Mouse (Mus musculus): ENCODE data around the gene Ccndbp1. TPM values are rescaled to one million over a fixed set of nuclear protein-coding genes. Genes with fewer than 3 reads are reported as not detected.
"Not testable (repeated sequence)": the region's sequence is repeated elsewhere in the genome, so short reads cannot be mapped to it uniquely, and the experiment has no call there.

The Ccndbp1 gene
- polyA plus RNA-seq, 1 experiment from 2014 or later = 87.1 TPM

DNA sequence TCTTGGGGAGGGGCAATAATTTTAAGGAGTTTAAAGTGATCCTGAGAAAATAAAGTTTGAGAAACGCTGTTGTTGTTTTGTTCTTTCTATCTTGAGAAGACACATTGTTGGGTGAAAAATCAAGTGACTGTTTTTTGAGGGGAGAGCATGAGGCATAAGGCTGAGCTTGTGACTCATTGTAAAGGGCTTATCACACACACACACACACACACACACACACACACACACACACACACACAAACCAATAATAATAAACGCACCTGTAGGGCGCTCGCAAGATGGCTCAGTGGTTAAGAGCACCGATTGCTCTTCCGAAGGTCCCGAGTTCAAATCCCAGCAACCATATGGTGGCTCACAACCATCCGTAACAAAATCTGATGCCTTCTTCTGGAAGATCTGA is 35.9 kb upstream of the Ccndbp1 start:
- not testable (repeated sequence) for H3K27ac ChIP-seq; H3K4me2 ChIP-seq (replicated peaks); H3K36me3 ChIP-seq (replicated peaks; ENCODE audit: control insufficient read depth, insufficient read depth); H3K27me3 ChIP-seq (ENCODE audit: control insufficient read depth, insufficient read depth, low read length); H3K9ac ChIP-seq; H3K4me3 ChIP-seq (replicated peaks; ENCODE audit: low read length); DNase-seq (ENCODE audit: low spot score); H3K9me3 ChIP-seq (ENCODE audit: control insufficient read depth, low read length); ATAC-seq (ENCODE audit: low FRiP score)
- peaks cover 22% of the 10 kb centered on the region for H3K4me1 ChIP-seq (replicated peaks; ENCODE audit: control insufficient read depth, insufficient read depth, low read length)
- 94% methylated on average over 8 of the region's 8 CpGs for WGBS

DNA sequence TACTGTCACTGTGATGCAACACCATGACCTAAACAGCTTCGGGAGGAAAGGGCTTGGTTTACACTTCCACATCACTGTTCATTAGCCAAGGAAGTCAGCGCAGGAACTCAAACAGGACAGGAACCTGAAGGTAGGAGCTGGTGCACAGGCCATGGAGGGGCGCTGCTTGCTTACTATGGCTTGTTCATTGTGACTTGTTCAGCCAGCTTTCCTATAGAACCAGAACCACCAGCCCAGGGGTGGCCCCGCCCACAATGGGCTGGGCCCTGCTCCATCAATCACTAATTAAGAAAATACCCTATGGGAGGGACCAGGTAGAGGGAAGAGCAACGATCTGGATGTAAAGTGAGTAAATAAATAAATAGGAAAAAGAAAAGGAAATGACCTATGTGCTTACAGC is 35.2 kb upstream of the Ccndbp1 start:
- no peak overlapping the region for H3K4me2 ChIP-seq (replicated peaks)
- no peak for ATAC-seq (ENCODE audit: low FRiP score)
- no peaks in the 10 kb centered on the region for H3K27me3 ChIP-seq (ENCODE audit: control insufficient read depth, insufficient read depth, low read length)
- WGBS = 23% methylated on average over 5 of the region's 5 CpGs
- H3K4me3 ChIP-seq (replicated peaks; ENCODE audit: low read length) = no peak overlapping the region
- no peak overlapping the region for H3K27ac ChIP-seq
- H3K36me3 ChIP-seq (replicated peaks; ENCODE audit: control insufficient read depth, insufficient read depth) = no peaks in the 10 kb centered on the region
- no peak overlapping the region for H3K9ac ChIP-seq
- H3K4me1 ChIP-seq (replicated peaks; ENCODE audit: control insufficient read depth, insufficient read depth, low read length) = peaks cover 25% of the 10 kb centered on the region
- no peak for DNase-seq (ENCODE audit: low spot score)
- H3K9me3 ChIP-seq (ENCODE audit: control insufficient read depth, low read length) = no peaks in the 10 kb centered on the region

DNA sequence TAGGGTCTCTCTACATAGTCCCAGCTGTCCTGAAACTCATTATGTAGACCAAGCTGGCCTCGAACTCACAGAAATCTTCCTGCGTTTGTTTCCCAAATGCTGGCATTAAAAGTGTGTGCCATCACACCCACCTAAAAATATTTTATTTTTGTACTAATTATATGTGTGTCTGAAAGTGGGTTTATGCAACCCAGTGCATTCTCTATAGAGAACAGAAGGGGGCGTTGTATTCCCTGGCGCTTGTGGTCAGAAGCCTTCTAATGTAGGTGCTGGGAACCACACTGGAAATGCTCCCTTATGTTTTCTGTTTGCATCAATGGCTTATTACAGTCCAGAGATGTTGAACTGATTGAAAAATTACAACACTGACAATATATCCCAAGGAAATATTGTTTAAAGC is 31.9 kb upstream of the Ccndbp1 start:
- WGBS = 51% methylated on average over 4 of the region's 4 CpGs
- Histone ChIP-seq H3K9ac (no peak overlapping the region), H3K4me1 (replicated peaks; ENCODE audit: control insufficient read depth, insufficient read depth, low read length) (peaks cover 11% of the 10 kb centered on the region), H3K4me3 (replicated peaks; ENCODE audit: low read length) (peak overlapping the region; percentile 50; the same call in 1 of the 2 replicates), H3K4me2 (replicated peaks) (peak overlapping the region; percentile 66), H3K36me3 (replicated peaks; ENCODE audit: control insufficient read depth, insufficient read depth) (peaks cover 15% of the 10 kb centered on the region; the same call in 1 of the 2 replicates), H3K27ac (no peak overlapping the region), H3K9me3 (ENCODE audit: control insufficient read depth, low read length) (no peaks in the 10 kb centered on the region), H3K27me3 (ENCODE audit: control insufficient read depth, insufficient read depth, low read length) (no peaks in the 10 kb centered on the region)
- no peak for DNase-seq (ENCODE audit: low spot score)
- ATAC-seq (ENCODE audit: low FRiP score) = no peak

DNA sequence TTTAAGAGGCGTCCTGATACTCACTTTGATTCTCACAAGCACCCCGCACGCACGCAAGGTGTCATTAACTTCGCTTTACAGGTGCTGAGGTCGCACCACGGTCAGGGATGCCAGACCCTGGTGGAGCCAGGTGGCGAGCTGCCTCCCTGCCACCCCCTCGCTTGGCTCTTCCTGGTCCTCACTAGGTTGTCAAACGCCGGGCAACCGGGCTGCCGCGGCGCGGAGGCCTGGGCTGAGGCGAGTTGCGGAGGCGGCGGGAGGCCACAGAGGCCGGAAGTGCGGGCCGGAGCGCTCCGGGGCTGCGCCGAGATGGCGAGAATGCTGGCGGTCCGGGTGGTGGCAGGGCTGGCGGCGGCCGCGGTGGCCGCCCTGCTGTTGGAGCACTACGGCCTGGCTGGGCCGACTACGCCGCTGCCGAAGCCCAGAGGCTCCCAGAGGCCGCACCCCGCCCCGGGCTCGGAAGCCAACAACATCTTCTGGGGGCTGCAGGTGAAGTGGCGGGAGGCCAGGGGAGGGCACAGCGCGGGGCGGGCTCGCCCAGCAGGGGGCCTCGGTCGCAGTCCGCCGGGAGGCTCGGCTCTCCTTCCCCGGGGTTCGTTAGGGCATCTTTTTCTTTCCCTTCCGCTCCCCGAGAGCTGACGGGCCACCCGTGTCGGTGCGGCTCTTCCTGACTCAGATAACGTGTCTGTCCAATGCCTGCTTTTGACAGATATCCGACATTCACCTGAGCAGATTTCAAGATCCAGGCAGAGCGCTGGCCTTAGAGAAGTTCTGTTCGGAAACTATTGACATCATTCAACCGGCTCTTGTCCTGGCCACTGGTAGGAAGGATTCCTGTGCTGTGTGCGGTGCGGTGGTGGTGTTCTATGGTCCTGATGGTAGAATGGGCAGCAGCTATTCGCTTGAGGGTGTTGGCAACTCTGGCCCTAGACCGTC is 30.9 kb upstream of the Ccndbp1 start, which contains the start of gene Tmem62:
Gene Tmem62, plus strand, starts transcription at position 28 of the 936 bp plus-strand sequence.
- Histone ChIP-seq H3K9ac (peak within 1 kb of the TSS; percentile 83), H3K4me3 (replicated peaks; ENCODE audit: low read length) (peak within 1 kb of the TSS; percentile 50), H3K27me3 (ENCODE audit: control insufficient read depth, insufficient read depth, low read length) (no peaks in the 10 kb centered on the region), H3K4me1 (replicated peaks; ENCODE audit: control insufficient read depth, insufficient read depth, low read length) (0 out of 2 replicates have a peak, but pooled peaks cover 6% of the 10 kb centered on the region), H3K27ac (peak within 1 kb of the TSS; percentile 82), H3K9me3 (ENCODE audit: control insufficient read depth, low read length) (no peaks in the 10 kb centered on the region), H3K4me2 (replicated peaks) (peak within 1 kb of the TSS; percentile 66), H3K36me3 (replicated peaks; ENCODE audit: control insufficient read depth, insufficient read depth) (peaks cover 15% of the 10 kb centered on the region; the same call in 1 of the 2 replicates)
- under 1% methylated on average over 66 of the region's 71 CpGs for WGBS
- DNase-seq (ENCODE audit: low spot score) = peak; percentile 51
- peak; percentile 73 for ATAC-seq (ENCODE audit: low FRiP score)

DNA sequence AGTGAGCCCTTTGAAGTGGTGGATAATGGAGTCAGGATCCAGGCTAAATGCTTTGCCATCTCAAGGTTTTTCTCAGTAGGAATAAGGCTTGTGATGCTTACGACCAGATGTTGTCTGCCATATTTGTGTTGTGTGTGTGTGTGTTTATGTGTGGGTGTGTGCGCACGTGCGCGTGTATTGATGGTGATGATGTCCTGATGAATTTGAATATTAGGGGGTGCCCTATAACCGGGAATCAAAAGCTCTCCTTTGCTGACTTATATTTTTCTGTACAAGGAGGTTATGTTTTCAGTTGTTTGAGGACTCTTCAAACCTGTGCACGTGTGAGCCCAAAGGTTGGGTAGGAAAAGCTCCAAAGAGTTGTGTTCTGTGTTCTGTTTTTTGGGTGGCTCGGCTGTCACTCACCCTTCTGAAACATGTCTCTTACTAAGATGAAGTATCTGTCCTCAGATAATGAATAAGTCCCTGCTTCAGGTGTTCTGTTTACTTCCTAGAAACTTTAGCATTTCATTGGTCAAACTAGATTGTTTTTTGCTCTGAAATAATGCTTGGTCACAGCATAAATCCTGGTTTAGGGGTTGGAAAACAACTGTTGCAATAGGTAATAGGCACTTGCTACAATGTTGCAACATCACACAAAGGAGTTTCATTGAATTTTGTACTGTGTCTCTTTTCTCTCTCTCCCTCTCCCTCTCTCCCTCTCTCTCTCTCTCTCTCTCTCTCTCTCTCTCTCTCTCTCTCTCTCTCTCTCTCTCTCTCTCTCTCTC is 30.1 kb upstream of the Ccndbp1 start:
- ATAC-seq (ENCODE audit: low FRiP score) (peak; percentile 24; the same call in 1 of the 2 replicates), DNase-seq (ENCODE audit: low spot score) (peak; percentile 25)
- Histone ChIP-seq H3K27me3 (ENCODE audit: control insufficient read depth, insufficient read depth, low read length) (no peaks in the 10 kb centered on the region), H3K9ac (peak overlapping the region; percentile 83), H3K4me1 (replicated peaks; ENCODE audit: control insufficient read depth, insufficient read depth, low read length) (0 out of 2 replicates have a peak, but pooled peaks cover 6% of the 10 kb centered on the region), H3K9me3 (ENCODE audit: control insufficient read depth, low read length) (no peaks in the 10 kb centered on the region), H3K4me2 (replicated peaks) (peak overlapping the region; percentile 66), H3K36me3 (replicated peaks; ENCODE audit: control insufficient read depth, insufficient read depth) (peaks cover 15% of the 10 kb centered on the region; the same call in 1 of the 2 replicates), H3K27ac (peak overlapping the region; percentile 82), H3K4me3 (replicated peaks; ENCODE audit: low read length) (peak overlapping the region; percentile 50)
- WGBS = 75% methylated on average over 8 of the region's 8 CpGs

DNA sequence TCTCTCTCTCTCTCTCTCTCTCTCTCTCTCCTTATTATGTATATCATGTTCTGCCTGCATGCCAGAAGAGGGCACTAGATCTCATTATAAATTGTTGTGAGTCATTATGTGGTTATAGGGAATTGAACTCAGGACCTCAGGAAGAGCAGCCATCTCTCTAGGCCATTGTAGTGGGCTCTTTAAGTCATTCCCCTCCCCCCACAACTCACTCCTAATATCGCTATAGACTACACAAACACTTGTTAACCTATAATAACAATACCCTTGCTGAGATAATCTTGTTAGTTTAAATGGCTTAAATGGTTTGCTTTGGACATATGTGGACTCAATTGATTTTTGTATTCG is 29.5 kb upstream of the Ccndbp1 start:
- H3K36me3 ChIP-seq (replicated peaks; ENCODE audit: control insufficient read depth, insufficient read depth) = peaks cover 15% of the 10 kb centered on the region; the same call in 1 of the 2 replicates
- H3K27me3 ChIP-seq (ENCODE audit: control insufficient read depth, insufficient read depth, low read length) = no peaks in the 10 kb centered on the region
- no peak overlapping the region for H3K27ac ChIP-seq
- 38% methylated on average over 2 of the region's 2 CpGs for WGBS
- H3K4me2 ChIP-seq (replicated peaks) = no peak overlapping the region
- 0 out of 2 replicates have a peak, but pooled peaks cover 6% of the 10 kb centered on the region for H3K4me1 ChIP-seq (replicated peaks; ENCODE audit: control insufficient read depth, insufficient read depth, low read length)
- H3K9ac ChIP-seq = no peak overlapping the region
- H3K4me3 ChIP-seq (replicated peaks; ENCODE audit: low read length) = no peak overlapping the region
- ATAC-seq (ENCODE audit: low FRiP score) (no peak), DNase-seq (ENCODE audit: low spot score) (no peak)
- H3K9me3 ChIP-seq (ENCODE audit: control insufficient read depth, low read length) = no peaks in the 10 kb centered on the region

DNA sequence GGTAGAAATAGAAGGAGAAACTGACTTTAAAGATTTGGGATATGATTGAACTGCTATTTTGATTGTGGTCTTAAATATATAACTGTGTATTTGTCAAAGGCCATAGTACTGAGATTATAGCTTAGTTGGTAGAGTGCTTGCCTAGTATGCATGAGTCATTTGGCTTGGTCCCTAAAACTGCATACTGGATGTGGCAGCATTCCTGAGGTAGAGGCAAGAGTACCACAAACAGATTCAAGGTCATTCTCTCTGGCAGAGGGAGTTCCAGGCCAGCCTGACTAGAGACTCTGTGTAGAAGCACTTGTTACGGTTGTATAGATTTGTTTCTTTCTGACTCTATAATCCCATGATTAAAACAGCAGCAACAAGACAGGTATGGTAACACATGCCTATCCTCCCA is 28.4 kb upstream of the Ccndbp1 start:
- Histone ChIP-seq H3K27me3 (ENCODE audit: control insufficient read depth, insufficient read depth, low read length) (no peaks in the 10 kb centered on the region), H3K9ac (no peak overlapping the region), H3K36me3 (replicated peaks; ENCODE audit: control insufficient read depth, insufficient read depth) (peaks cover 15% of the 10 kb centered on the region), H3K27ac (no peak overlapping the region), H3K4me1 (replicated peaks; ENCODE audit: control insufficient read depth, insufficient read depth, low read length) (0 out of 2 replicates have a peak, but pooled peaks cover 6% of the 10 kb centered on the region), H3K9me3 (ENCODE audit: control insufficient read depth, low read length) (no peaks in the 10 kb centered on the region), H3K4me2 (replicated peaks) (no peak overlapping the region), H3K4me3 (replicated peaks; ENCODE audit: low read length) (no peak overlapping the region)
- ATAC-seq (ENCODE audit: low FRiP score) (no peak), DNase-seq (ENCODE audit: low spot score) (no peak)
- 100% methylated on average over 1 of the region's 1 CpGs for WGBS

DNA sequence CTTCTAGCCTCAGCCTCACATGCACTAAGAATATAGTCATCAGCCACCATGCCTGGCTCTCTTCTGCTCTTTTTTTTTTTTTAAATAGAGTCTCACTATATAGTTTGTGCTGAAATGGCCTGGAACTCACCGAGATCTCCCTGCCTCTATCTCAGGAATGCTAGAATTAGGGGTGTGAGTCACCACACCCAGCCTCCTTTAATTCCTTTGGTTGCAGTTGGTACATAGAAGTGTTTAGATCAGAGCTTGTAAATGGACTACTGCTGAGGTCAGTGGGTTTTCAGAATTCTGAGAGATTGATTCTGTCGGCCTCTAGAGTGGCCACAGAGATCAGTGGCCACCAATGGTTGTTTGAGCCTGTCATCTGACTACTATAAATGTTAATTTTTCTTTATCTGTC is 27.3 kb upstream of the Ccndbp1 start:
- no peak for DNase-seq (ENCODE audit: low spot score)
- ATAC-seq (ENCODE audit: low FRiP score) = no peak
- Histone ChIP-seq H3K4me1 (replicated peaks; ENCODE audit: control insufficient read depth, insufficient read depth, low read length) (0 out of 2 replicates have a peak, but pooled peaks cover 6% of the 10 kb centered on the region), H3K27me3 (ENCODE audit: control insufficient read depth, insufficient read depth, low read length) (no peaks in the 10 kb centered on the region), H3K36me3 (replicated peaks; ENCODE audit: control insufficient read depth, insufficient read depth) (peaks cover 21% of the 10 kb centered on the region), H3K9me3 (ENCODE audit: control insufficient read depth, low read length) (no peaks in the 10 kb centered on the region), H3K27ac (no peak overlapping the region), H3K9ac (no peak overlapping the region), H3K4me3 (replicated peaks; ENCODE audit: low read length) (no peak overlapping the region), H3K4me2 (replicated peaks) (no peak overlapping the region)
- WGBS = 69% methylated on average over 2 of the region's 2 CpGs

DNA sequence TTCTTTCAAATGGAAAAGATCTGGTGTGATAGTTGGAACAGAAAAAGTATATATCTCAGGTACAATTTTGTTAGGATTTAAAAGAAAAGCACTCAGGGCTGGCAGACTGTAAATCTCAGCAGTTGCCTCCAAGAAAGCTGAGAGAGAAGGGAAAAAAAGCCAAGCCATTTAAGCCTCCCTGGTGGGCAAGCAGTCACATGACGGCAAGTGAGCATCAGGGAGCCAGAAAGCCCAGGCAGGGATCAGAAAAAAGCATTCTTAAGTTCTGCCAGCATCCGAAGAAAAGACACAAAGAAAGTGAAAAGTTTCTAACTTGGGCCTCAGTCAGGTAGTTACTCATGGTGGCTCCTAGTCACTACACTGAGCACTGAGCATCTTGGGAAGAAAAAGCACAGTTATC is 24.6 kb upstream of the Ccndbp1 start:
- H3K36me3 ChIP-seq (replicated peaks; ENCODE audit: control insufficient read depth, insufficient read depth) = peaks cover 33% of the 10 kb centered on the region
- 10% methylated on average over 2 of the region's 2 CpGs for WGBS
- H3K4me2 ChIP-seq (replicated peaks) = no peak overlapping the region
- no peak for ATAC-seq (ENCODE audit: low FRiP score)
- H3K9ac ChIP-seq = no peak overlapping the region
- H3K27me3 ChIP-seq (ENCODE audit: control insufficient read depth, insufficient read depth, low read length) = no peaks in the 10 kb centered on the region
- H3K4me1 ChIP-seq (replicated peaks; ENCODE audit: control insufficient read depth, insufficient read depth, low read length) = no peaks in the 10 kb centered on the region
- DNase-seq (ENCODE audit: low spot score) = no peak
- H3K27ac ChIP-seq = no peak overlapping the region
- no peaks in the 10 kb centered on the region for H3K9me3 ChIP-seq (ENCODE audit: control insufficient read depth, low read length)
- no peak overlapping the region for H3K4me3 ChIP-seq (replicated peaks; ENCODE audit: low read length)
